ENCODE assay signal across 20 mouse cellular contexts in the genomic region with DNA sequence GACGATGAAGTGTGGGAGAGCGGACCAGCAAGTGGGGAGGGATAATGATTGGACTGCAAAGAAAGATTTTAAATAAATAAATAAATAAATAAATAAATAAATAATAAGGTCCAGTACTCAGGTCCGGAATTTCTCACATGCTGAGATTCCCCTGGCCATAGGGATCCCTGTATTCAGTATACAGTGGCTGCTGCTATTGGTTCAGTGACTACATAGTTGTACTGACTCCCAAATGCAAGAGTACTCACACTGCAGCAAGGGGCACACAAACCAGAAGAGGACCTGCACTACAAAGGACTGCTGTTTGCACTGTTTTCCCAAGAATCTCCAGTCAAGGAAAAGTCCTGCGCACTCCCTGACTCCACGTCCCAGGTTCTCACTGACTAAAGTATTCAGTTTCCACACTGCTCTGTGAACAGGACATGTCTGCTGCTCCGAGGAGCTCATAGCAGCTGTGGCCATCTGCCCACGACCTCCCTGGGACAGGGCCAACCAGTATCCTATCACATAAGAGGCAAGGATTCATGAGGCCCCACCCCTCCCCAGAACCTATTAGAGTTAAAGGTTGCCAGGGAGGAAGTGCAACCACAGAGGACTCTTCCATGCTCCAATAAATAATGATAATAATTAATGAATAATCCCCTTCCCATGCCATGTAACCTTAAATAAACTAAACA. TPM values are rescaled to one million over a fixed set of nuclear protein-coding genes. Genes with fewer than 3 reads are reported as not detected.
DNase-seq lines count a peak whose midpoint lies in the region; ATAC-seq and TF ChIP-seq lines count a peak whose summit lies in the region.
"Had no signal": no experiment of that assay in that cellular context is flagged by ENCODE, and none has a peak within 500 bp of the region (broad histone marks: within the 10 kb centered on the region; RNA-seq: fewer than 3 reads in every experiment).

No protein-coding gene starts in this region.

- no peak for TF ChIP-seq EP300 in MEL (IDR thresholded peaks at IDR 0.05; ENCODE audit: low read depth in 1 of 2, low read length in 2 of 2)

- H3K27ac ChIP-seq in MEL (ENCODE audit: control insufficient read depth, low read depth, low read length), result no peak overlapping the region
- H3K27ac ChIP-seq in kidney, adult 2 months (ENCODE audit: insufficient read depth, low read depth, low read length), result peak overlapping the region; percentile 84
- H3K27ac ChIP-seq: heart, embryonic 13.5 days; hindbrain, embryonic 10.5 days; liver, embryonic 13.5 days; macrophage; midbrain, embryonic 12.5 days had no signal

- no peak for ATAC-seq in monocyte, adult 5-6 weeks (replicated peaks; ENCODE audit: insufficient number of reproducible peaks, low FRiP score, low TSS enrichment, poor library complexity, severe bottlenecking)
- ATAC-seq: activated CD4-positive, CD25-positive, alpha-beta regulatory T cell, adult 4 months had no signal

- no peak for TF ChIP-seq POLR2A in MEL (IDR thresholded peaks at IDR 0.05; ENCODE audit: control insufficient read depth in 1 of 2, insufficient read depth in 1 of 2, low read depth in 1 of 2, low read length in 2 of 2, poor library complexity in 1 of 2)
- no peak for TF ChIP-seq POLR2A in kidney, adult 2 months (IDR thresholded peaks at IDR 0.05; ENCODE audit: low read depth, low read length)

- no peaks in the 10 kb centered on the region for H3K9me3 ChIP-seq in MEL (replicated peaks; ENCODE audit: insufficient read depth, low read length)
- H3K9me3 ChIP-seq: heart, embryonic 13.5 days; hindbrain, embryonic 10.5 days; liver, embryonic 13.5 days; midbrain, embryonic 12.5 days had no signal

- peaks cover 0 to 10% of the 10 kb centered on the region in 2 experiments for H3K27me3 ChIP-seq in MEL (ENCODE audit: control insufficient read depth in 1 of 2, insufficient read depth in 2 of 2, low read length in 2 of 2)
- no peaks in the 10 kb centered on the region for H3K27me3 ChIP-seq in kidney, adult 2 months (replicated peaks; ENCODE audit: control insufficient read depth, insufficient read depth, low read length)
- H3K27me3 ChIP-seq: heart, embryonic 13.5 days; liver, embryonic 13.5 days; midbrain, embryonic 12.5 days had no signal

- DNase-seq in cerebellum, postnatal 10 days, result peak; percentile 7 to 21
- no peak for DNase-seq in cerebellum, adult 11 months
- DNase-seq in MEL (ENCODE audit: low read depth, low spot score), result peak; percentile 80
- peak; percentile 46 for DNase-seq in kidney, adult 2 months
- DNase-seq in kidney, postnatal 25 days, result peak; percentile 31 to 68
- no peak for DNase-seq in spleen, postnatal 4 days (ENCODE audit: low spot score in 2 of 2)
- no peak for DNase-seq in heart, adult 18-20 months
- DNase-seq: adrenal gland, postnatal 36 days; cerebellum, adult 9-11 months; gastrocnemius, postnatal 36 days; liver, embryonic 13.5 days; thymus, postnatal 25 days had no signal

- H3K79me2 ChIP-seq in MEL (ENCODE audit: control insufficient read depth, insufficient read depth, low read length, poor library complexity), result no peaks in the 10 kb centered on the region

- TF ChIP-seq RAD21 in MEL (IDR thresholded peaks at IDR 0.05; ENCODE audit: low read depth, low read length), result no peak

- H3K36me3 ChIP-seq in MEL (ENCODE audit: control insufficient read depth in 1 of 2, insufficient read depth in 2 of 2, low read length in 2 of 2), result no peaks in the 10 kb centered on the region
- H3K36me3 ChIP-seq in kidney, adult 2 months (ENCODE audit: control insufficient read depth, insufficient read depth, low read length), result no peaks in the 10 kb centered on the region
- H3K36me3 ChIP-seq: heart, embryonic 13.5 days; hindbrain, embryonic 10.5 days; liver, embryonic 13.5 days; midbrain, embryonic 12.5 days had no signal

- H3K4me1 ChIP-seq in MEL (ENCODE audit: control insufficient read depth in 1 of 2, insufficient read depth in 2 of 2, low read length in 2 of 2), result no peaks in the 10 kb centered on the region
- H3K4me1 ChIP-seq in kidney, adult 2 months (ENCODE audit: control insufficient read depth, insufficient read depth, low read length), result peaks cover 7% of the 10 kb centered on the region
- H3K4me1 ChIP-seq: heart, embryonic 13.5 days; hindbrain, embryonic 10.5 days; liver, embryonic 13.5 days; midbrain, embryonic 12.5 days had no signal

- peak overlapping the region; percentile 52 to 59 for H3K4me3 ChIP-seq in MEL (ENCODE audit: control insufficient read depth in 1 of 2, insufficient read depth in 1 of 2, low read depth in 2 of 2, low read length in 2 of 2)
- no peak overlapping the region for H3K4me3 ChIP-seq in kidney, adult 2 months (ENCODE audit: insufficient read depth, low read depth, low read length)
- H3K4me3 ChIP-seq: heart, embryonic 13.5 days; hindbrain, embryonic 10.5 days; liver, embryonic 13.5 days; midbrain, embryonic 12.5 days had no signal

- WGBS in kidney, adult 2 months, result 36% methylated on average over 7 of the region's 7 CpGs

- no peak for TF ChIP-seq CTCF in MEL (IDR thresholded peaks at IDR 0.05 in 2 of 3, conservative IDR thresholded peaks at IDR 0.05 in 1 of 3; ENCODE audit: control insufficient read depth in 1 of 3, insufficient read depth in 1 of 3, low read depth in 2 of 3, low read length in 3 of 3, poor library complexity in 1 of 3, severe bottlenecking in 1 of 3)
- no peak for TF ChIP-seq CTCF in kidney, adult 2 months (conservative IDR thresholded peaks at IDR 0.05; ENCODE audit: insufficient read depth, insufficient read length, low read depth, low read length)

- H3K9ac ChIP-seq in MEL (ENCODE audit: control insufficient read depth, low read depth, low read length, poor library complexity, severe bottlenecking), result peak overlapping the region; percentile 50
- H3K9ac ChIP-seq: heart, embryonic 13.5 days; liver, embryonic 13.5 days; midbrain, embryonic 12.5 days had no signal

TF ChIP-seq in MEL, 35 proteins besides CTCF, POLR2A, EP300 and RAD21:
- TF ChIP-seq GABPA (IDR thresholded peaks at IDR 0.05; ENCODE audit: low read depth, low read length) (no peak), POLR2AphosphoS2 (IDR thresholded peaks at IDR 0.05; ENCODE audit: low read length) (no peak), MAZ (IDR thresholded peaks at IDR 0.05; ENCODE audit: low read depth, low read length) (no peak), CHD1 (IDR thresholded peaks at IDR 0.05; ENCODE audit: low read depth, low read length) (no peak), NRF1 (IDR thresholded peaks at IDR 0.05; ENCODE audit: insufficient read depth, low read depth, low read length, poor library complexity, severe bottlenecking) (no peak), ZMIZ1 (IDR thresholded peaks at IDR 0.05; ENCODE audit: low read depth, low read length) (no peak), MEF2A (IDR thresholded peaks at IDR 0.05; ENCODE audit: extremely low read depth, insufficient replicate concordance, low read depth, low read length, poor library complexity, severe bottlenecking) (no peak), ZC3H11A (IDR thresholded peaks at IDR 0.05; ENCODE audit: low read depth, low read length) (no peak), POLR2AphosphoS5 (IDR thresholded peaks at IDR 0.05; ENCODE audit: borderline replicate concordance, low read depth, low read length) (no peak), MYC (IDR thresholded peaks at IDR 0.05; ENCODE audit: low read depth, low read length) (no peak), NELFE (IDR thresholded peaks at IDR 0.05; ENCODE audit: low read depth, low read length) (no peak)

RNA-seq across cellular contexts. Expression of gene Tomm70a, which starts 22.9 kb away (rescaled TPM):
- 123 and 124 TPM in 2 replicates for total RNA-seq in MEL (2012; rRNA removed)
- polyA plus RNA-seq in MEL (2012; ENCODE audit: insufficient read depth in 1 of 2, insufficient read length in 2 of 2, low read depth in 1 of 2, low replicate concordance in 2 of 2, missing spikeins in 1 of 2), result 100 to 1,000 TPM in 1 of 2 experiments, 10 to 100 TPM in 1; 97.4 to 162 TPM
- 10.6 and 12.5 TPM in 2 replicates for polyA plus RNA-seq in kidney, adult 2 months (2012; rRNA removed)
- total RNA-seq in monocyte, adult 5-6 weeks (2017), result 24.2 to 32.7 TPM (median 28.3 TPM) in 3 replicates
- 10 to 100 TPM; 41.7 to 45.8 TPM for total RNA-seq in heart, adult 18-20 months (2021)

RNA-seq across cellular contexts. Expression of gene Tmem45a2, which starts 27.4 kb away (rescaled TPM):
- total RNA-seq in MEL (2012; rRNA removed), result not detected in 2 replicates
- polyA plus RNA-seq in MEL (2012; ENCODE audit: insufficient read depth in 1 of 2, insufficient read length in 2 of 2, low read depth in 1 of 2, low replicate concordance in 2 of 2, missing spikeins in 1 of 2), result under 1 TPM in 1 of 2 experiments, not detected in 1; 0.04 TPM
- polyA plus RNA-seq in kidney, adult 2 months (2012; rRNA removed), result not detected in 2 replicates
- total RNA-seq in monocyte, adult 5-6 weeks (2017), result not detected in 3 replicates
- total RNA-seq in heart, adult 18-20 months (2021), result not detected
- total RNA-seq: adrenal gland, postnatal 36 days; gastrocnemius, postnatal 36 days had no signal
- polyA plus RNA-seq: embryonic facial prominence, embryonic 11.5 days; hindbrain, embryonic 10.5 days; limb, embryonic 11.5 days; liver, embryonic 13.5 days; macrophage; midbrain, embryonic 12.5 days had no signal

Comparison
In these comparisons a context has a peak if more than half of its experiments do, and no peak if none do; other contexts are left out.
1. DNase-seq: peak in cerebellum, postnatal 10 days (2 of 2), MEL (single experiment), kidney, adult 2 months (single experiment) and kidney, postnatal 25 days (2 of 2); none in cerebellum, adult 11 months (single experiment), spleen, postnatal 4 days (0 of 2) and heart, adult 18-20 months (0 of 2).